Mouse (Mus musculus): ENCODE results near the gene Atp13a4. TPM values are rescaled to one million over a fixed set of nuclear protein-coding genes. Genes with fewer than 3 reads are reported as not detected.

The Atp13a4 gene
- polyA plus RNA-seq, 1 experiment: 0.01 TPM

DNA sequence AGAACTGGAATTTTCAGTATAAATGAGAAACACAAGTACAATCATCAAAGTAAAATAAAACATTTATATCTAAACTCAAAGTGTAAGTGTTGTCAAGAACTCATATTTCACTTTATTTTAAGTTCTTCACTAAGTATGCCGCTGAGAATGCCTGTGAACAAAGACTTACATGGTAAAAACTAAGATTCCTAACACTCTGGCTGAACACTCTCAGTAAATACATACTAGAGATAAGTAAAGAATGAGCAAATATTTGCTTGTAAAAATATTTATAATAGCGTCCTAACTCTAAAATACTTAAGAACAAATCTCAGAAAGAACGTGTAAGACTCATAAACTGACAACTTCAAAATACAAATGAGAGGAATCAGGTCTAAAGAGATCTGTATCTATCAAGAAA, 80.9 kb downstream of the Atp13a4 start:
- Histone ChIP-seq H3ac (ENCODE audit: control insufficient read depth, insufficient read length) (no peak overlapping the region), H3K4me2 (ENCODE audit: low read depth) (no peak overlapping the region), H3K36me3 (ENCODE audit: control insufficient read depth, insufficient read depth) (no peaks in the 10 kb centered on the region), H3K79me2 (ENCODE audit: control insufficient read depth, insufficient read depth) (no peaks in the 10 kb centered on the region), H3K4me3 (no peak overlapping the region), H3K27me3 (ENCODE audit: control insufficient read depth, insufficient read depth, insufficient read length) (no peaks in the 10 kb centered on the region)
- no peak for TF ChIP-seq REST (IDR thresholded peaks at IDR 0.05; ENCODE audit: insufficient read depth, insufficient read length)
- no peak for TF ChIP-seq CEBPB (IDR thresholded peaks at IDR 0.05; ENCODE audit: insufficient read depth, poor library complexity, severe bottlenecking)
- TF ChIP-seq MYOG (IDR thresholded peaks at IDR 0.05; ENCODE audit: control insufficient read depth in 1 of 3, insufficient read depth in 1 of 3, insufficient read length in 2 of 3, low read depth in 2 of 3): no peak
- TF ChIP-seq POLR2A (IDR thresholded peaks at IDR 0.05; ENCODE audit: insufficient read length, low read depth): no peak

GRCm38 (mm10) chr16:29459331-29459730, 85.3 kb downstream of the Atp13a4 start:
- no peaks in the 10 kb centered on the region for H3K27me3 ChIP-seq (ENCODE audit: control insufficient read depth, insufficient read depth, insufficient read length)
- no peak overlapping the region for H3K4me2 ChIP-seq (ENCODE audit: low read depth)

GRCm38 (mm10) chr16:29456851-29457250, 87.8 kb downstream of the Atp13a4 start:
- no peaks in the 10 kb centered on the region for H3K36me3 ChIP-seq (ENCODE audit: control insufficient read depth, insufficient read depth)
- no peaks in the 10 kb centered on the region for H3K79me2 ChIP-seq (ENCODE audit: control insufficient read depth, insufficient read depth)
- H3ac ChIP-seq (ENCODE audit: control insufficient read depth, insufficient read length): no peak overlapping the region
- no peak overlapping the region for H3K4me3 ChIP-seq
- no peaks in the 10 kb centered on the region for H3K27me3 ChIP-seq (ENCODE audit: control insufficient read depth, insufficient read depth, insufficient read length)
- no peak overlapping the region for H3K4me2 ChIP-seq (ENCODE audit: low read depth)
- TF ChIP-seq TCF3 (IDR thresholded peaks at IDR 0.05; ENCODE audit: insufficient read length, low read depth): no peak
- TF ChIP-seq MYOG (IDR thresholded peaks at IDR 0.05; ENCODE audit: control insufficient read depth in 1 of 3, insufficient read depth in 1 of 3, insufficient read length in 2 of 3, low read depth in 2 of 3): no peak
- TF ChIP-seq POLR2AphosphoS2 (IDR thresholded peaks at IDR 0.05; ENCODE audit: insufficient read length, low read depth): no peak

More at GRCm38 (mm10) chr16:29459331-29459730, 85.3 kb downstream of the Atp13a4 start:
- TF ChIP-seq TCF12 (IDR thresholded peaks at IDR 0.05; ENCODE audit: insufficient read depth, poor library complexity, severe bottlenecking) (no peak), POLR2AphosphoS2 (IDR thresholded peaks at IDR 0.05; ENCODE audit: insufficient read length, low read depth) (no peak), POLR2A (IDR thresholded peaks at IDR 0.05; ENCODE audit: insufficient read length, low read depth) (no peak), MYOG (IDR thresholded peaks at IDR 0.05; ENCODE audit: control insufficient read depth in 1 of 3, insufficient read depth in 1 of 3, insufficient read length in 2 of 3, low read depth in 2 of 3) (no peak), USF1 (IDR thresholded peaks at IDR 0.05; ENCODE audit: low read depth) (no peak), SRF (IDR thresholded peaks at IDR 0.05; ENCODE audit: control insufficient read depth, insufficient read length, low read depth) (no peak), REST (IDR thresholded peaks at IDR 0.05; ENCODE audit: insufficient read depth, insufficient read length) (no peak), MYOD1 (IDR thresholded peaks at IDR 0.05; ENCODE audit: control insufficient read depth in 1 of 3, insufficient read length in 2 of 3, low read depth in 2 of 3) (no peak), E2F4 (IDR thresholded peaks at IDR 0.05; ENCODE audit: insufficient read depth) (no peak), TCF3 (IDR thresholded peaks at IDR 0.05; ENCODE audit: insufficient read length, low read depth) (no peak), CEBPB (IDR thresholded peaks at IDR 0.05; ENCODE audit: insufficient read depth, poor library complexity, severe bottlenecking) (no peak), MAX (IDR thresholded peaks at IDR 0.05; ENCODE audit: low read depth) (no peak)
- no peak overlapping the region for H3K4me3 ChIP-seq
- H3ac ChIP-seq (ENCODE audit: control insufficient read depth, insufficient read length): no peak overlapping the region
- H3K36me3 ChIP-seq (ENCODE audit: control insufficient read depth, insufficient read depth): no peaks in the 10 kb centered on the region
- H3K79me2 ChIP-seq (ENCODE audit: control insufficient read depth, insufficient read depth): no peaks in the 10 kb centered on the region

DNA sequence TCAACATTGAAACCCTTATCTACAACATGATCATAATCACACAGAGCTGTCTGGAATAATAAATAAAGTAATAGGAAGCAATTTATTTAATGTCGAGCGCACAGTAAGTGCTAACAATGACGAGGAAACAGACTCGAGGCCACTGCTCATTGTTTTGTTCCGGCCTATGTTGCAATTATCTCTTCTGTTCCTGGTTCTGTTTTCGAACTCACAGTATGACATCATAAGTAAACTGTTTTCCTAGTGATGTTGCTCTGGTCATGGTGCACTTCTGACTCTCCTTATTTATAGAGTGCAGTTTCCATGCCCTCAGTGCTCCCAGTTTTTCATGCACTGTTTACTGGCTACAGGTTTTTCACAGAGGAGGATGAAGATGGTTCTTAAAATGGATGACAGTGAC, 91.4 kb downstream of the Atp13a4 start:
- TF ChIP-seq MYOG (IDR thresholded peaks at IDR 0.05; ENCODE audit: control insufficient read depth in 1 of 3, insufficient read depth in 1 of 3, insufficient read length in 2 of 3, low read depth in 2 of 3): no peak
- TF ChIP-seq E2F4 (IDR thresholded peaks at IDR 0.05; ENCODE audit: insufficient read depth): no peak
- TF ChIP-seq USF1 (IDR thresholded peaks at IDR 0.05; ENCODE audit: low read depth): no peak
- TF ChIP-seq TCF3 (IDR thresholded peaks at IDR 0.05; ENCODE audit: insufficient read length, low read depth): no peak
- no peak for TF ChIP-seq CEBPB (IDR thresholded peaks at IDR 0.05; ENCODE audit: insufficient read depth, poor library complexity, severe bottlenecking)
- no peak for TF ChIP-seq SRF (IDR thresholded peaks at IDR 0.05; ENCODE audit: control insufficient read depth, insufficient read length, low read depth)
- TF ChIP-seq TCF12 (IDR thresholded peaks at IDR 0.05; ENCODE audit: insufficient read depth, poor library complexity, severe bottlenecking): no peak

DNA sequence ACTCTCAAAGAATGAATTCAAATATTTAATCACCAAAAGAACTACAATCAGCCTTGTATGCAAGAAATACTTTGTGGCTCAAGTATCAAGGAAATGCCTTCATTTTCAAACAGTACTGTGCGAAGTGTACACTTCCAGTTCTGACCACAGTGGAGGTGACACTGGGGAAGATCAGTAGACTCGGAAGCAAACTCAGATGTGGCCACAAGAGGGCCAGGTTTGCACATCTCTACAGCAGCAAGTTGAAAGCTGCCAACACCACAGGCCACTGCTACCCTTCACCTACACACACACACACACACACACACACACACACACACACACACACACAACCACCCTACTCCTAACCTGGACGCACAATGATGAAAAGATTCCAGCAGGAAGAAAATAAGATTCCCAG, 93.0 kb downstream of the Atp13a4 start:
- Histone ChIP-seq H3K4me2 (ENCODE audit: low read depth) (no peak overlapping the region), H3K79me2 (ENCODE audit: control insufficient read depth, insufficient read depth) (no peaks in the 10 kb centered on the region), H3K4me3 (no peak overlapping the region), H3K27me3 (ENCODE audit: control insufficient read depth, insufficient read depth, insufficient read length) (no peaks in the 10 kb centered on the region), H3ac (ENCODE audit: control insufficient read depth, insufficient read length) (no peak overlapping the region), H3K36me3 (ENCODE audit: control insufficient read depth, insufficient read depth) (no peaks in the 10 kb centered on the region)
- TF ChIP-seq SRF (IDR thresholded peaks at IDR 0.05; ENCODE audit: control insufficient read depth, insufficient read length, low read depth) (no peak), TCF12 (IDR thresholded peaks at IDR 0.05; ENCODE audit: insufficient read depth, poor library complexity, severe bottlenecking) (no peak), MYOG (IDR thresholded peaks at IDR 0.05; ENCODE audit: control insufficient read depth in 1 of 3, insufficient read depth in 1 of 3, insufficient read length in 2 of 3, low read depth in 2 of 3) (no peak), REST (IDR thresholded peaks at IDR 0.05; ENCODE audit: insufficient read depth, insufficient read length) (no peak), TCF3 (IDR thresholded peaks at IDR 0.05; ENCODE audit: insufficient read length, low read depth) (no peak), USF1 (IDR thresholded peaks at IDR 0.05; ENCODE audit: low read depth) (no peak), E2F4 (IDR thresholded peaks at IDR 0.05; ENCODE audit: insufficient read depth) (no peak), MAX (IDR thresholded peaks at IDR 0.05; ENCODE audit: low read depth) (no peak), CEBPB (IDR thresholded peaks at IDR 0.05; ENCODE audit: insufficient read depth, poor library complexity, severe bottlenecking) (no peak), MYOD1 (IDR thresholded peaks at IDR 0.05; ENCODE audit: control insufficient read depth in 1 of 3, insufficient read length in 2 of 3, low read depth in 2 of 3) (no peak), POLR2A (IDR thresholded peaks at IDR 0.05; ENCODE audit: insufficient read length, low read depth) (no peak)

More for the DNA sequence above, 91.4 kb downstream of the Atp13a4 start:
- no peak overlapping the region for H3ac ChIP-seq (ENCODE audit: control insufficient read depth, insufficient read length)
- H3K36me3 ChIP-seq (ENCODE audit: control insufficient read depth, insufficient read depth): no peaks in the 10 kb centered on the region
- no peaks in the 10 kb centered on the region for H3K27me3 ChIP-seq (ENCODE audit: control insufficient read depth, insufficient read depth, insufficient read length)
- H3K4me2 ChIP-seq (ENCODE audit: low read depth): no peak overlapping the region
- H3K4me3 ChIP-seq: no peak overlapping the region
- H3K79me2 ChIP-seq (ENCODE audit: control insufficient read depth, insufficient read depth): no peaks in the 10 kb centered on the region
